Mouse (Mus musculus) kidney, embryonic 14.5 days (tissue): Measurements from ENCODE around the gene P2ry2. TPM values are rescaled to one million over a fixed set of nuclear protein-coding genes. Genes with fewer than 3 reads are reported as not detected.

Experiments
- ATAC-seq: fragments of 200-750 bp; cut with Nextera tagmentation; 2 replicates; pipeline ENCODE4 v1.8.0; 2017; ENCODE audit warnings: moderate number of reproducible peaks, mild to moderate bottlenecking, moderate TSS enrichment, moderate library complexity; ENCODE audit not compliant: low FRiP score, low TSS enrichment
- H3K27ac ChIP-seq: fragments of 300-500 bp; sonication (generic); 2 replicates; pipeline ENCODE4 v1.5.1; 2014; ENCODE audit warnings: low read depth, mild to moderate bottlenecking, low read length, moderate library complexity, mixed read lengths
- H3K27me3 ChIP-seq: fragments of 300-500 bp; sonication (generic); 2 replicates; pipeline ENCODE4 v1.6.1; 2014; ENCODE audit warnings: mild to moderate bottlenecking, low read length; ENCODE audit not compliant: control insufficient read depth, insufficient read depth
- H3K36me3 ChIP-seq: fragments of 300-500 bp; sonication (generic); 2 replicates; pipeline ENCODE4 v1.6.1; 2014; ENCODE audit warnings: low read length, mixed read lengths; ENCODE audit not compliant: control insufficient read depth, insufficient read depth
- H3K4me1 ChIP-seq: fragments of 300-500 bp; sonication (generic); 2 replicates; pipeline ENCODE4 v1.6.1; 2014; ENCODE audit warnings: low read length, mixed read lengths; ENCODE audit not compliant: control insufficient read depth, insufficient read depth
- H3K4me2 ChIP-seq: fragments of 300-500 bp; sonication (generic); replicated peaks from 2 replicates; pipeline ENCODE4 v1.6.1; 2014; ENCODE audit warnings: low read depth, mild to moderate bottlenecking, low read length
- H3K4me3 ChIP-seq: fragments of 300-500 bp; sonication (generic); 2 replicates; pipeline ENCODE4 v1.5.1; 2014; ENCODE audit warnings: mild to moderate bottlenecking, low read length
- H3K9ac ChIP-seq: fragments of 300-500 bp; sonication (generic); 2 replicates; pipeline ENCODE4 v1.6.1; 2014; ENCODE audit warnings: low read depth, mild to moderate bottlenecking, low read length, moderate library complexity
- H3K9me3 ChIP-seq: fragments of 300-500 bp; sonication (generic); 2 replicates; pipeline ENCODE4 v1.6.1; 2016; ENCODE audit warnings: low read length; ENCODE audit not compliant: control insufficient read depth
- WGBS: fragments of 180-500 bp; shearing (Covaris S2); extraction: QIAGEN DNeasy Blood & Tissue Kit; methylation state at CpG from one replicate; pipeline ENCODE4 v1.1.7; 2014; 5-methylcytosine and 5-hydroxymethylcytosine counted together
- polyA plus RNA-seq: library from polyadenylated mRNA; unstranded; fragments of >200 nt; fragmentation: Nextera tagmentation; extraction: Ambion mirVana; gene quantifications from 2 replicates; pipeline ENCODE4 v1.2.1, GENCODE M21; 2014

Gene P2ry2
- polyA plus RNA-seq, 1 experiment from 2014 or later = 0.72 TPM

- Histone ChIP-seq H3K9ac (no peak overlapping the region), H3K4me2 (no peak overlapping the region), H3K4me3 (no peak overlapping the region), H3K9me3 (no peaks in the 10 kb centered on the region), H3K27ac (peak overlapping the region; percentile 57; the same call in 1 of the 2 replicates), H3K4me1 (peaks cover 5% of the 10 kb centered on the region; the same call in 1 of the 2 replicates), H3K36me3 (no peaks in the 10 kb centered on the region), H3K27me3 (no peaks in the 10 kb centered on the region)
- peak; percentile 74 for ATAC-seq
- 29% methylated on average over 12 of the region's 12 CpGs for WGBS
Observed at GRCm38 (mm10) chr7:100950481-100951010, 62.1 kb downstream of the P2ry2 start.

GRCm38 (mm10) chr7:100950031-100950430 lies 62.6 kb downstream of the P2ry2 start:
- no peak for ATAC-seq

More at GRCm38 (mm10) chr7:100950031-100950430, 62.6 kb downstream of the P2ry2 start:
- H3K4me2 ChIP-seq = no peak overlapping the region
- whole genome bisulfite sequencing = 61% methylated on average over 5 of the region's 5 CpGs
- H3K4me1 ChIP-seq = peaks cover 5% of the 10 kb centered on the region; the same call in 1 of the 2 replicates
- no peaks in the 10 kb centered on the region for H3K36me3 ChIP-seq
- H3K9ac ChIP-seq = no peak overlapping the region
- no peaks in the 10 kb centered on the region for H3K27me3 ChIP-seq
- H3K4me3 ChIP-seq = no peak overlapping the region
- no peaks in the 10 kb centered on the region for H3K9me3 ChIP-seq
- peak overlapping the region; percentile 57; the same call in 1 of the 2 replicates for H3K27ac ChIP-seq

Other genes starting within 250 kb of the P2ry2 start
- gene Relt, start 149.4 kb downstream of the P2ry2 start, polyA plus RNA-seq = 2.8 and 3.1 TPM in 2 replicates
- gene Arhgef17, start 80.8 kb downstream of the P2ry2 start, polyA plus RNA-seq = 11.6 and 15.5 TPM in 2 replicates
- 3.6 and 4.4 TPM in 2 replicates for gene P2ry6, start 38.2 kb downstream of the P2ry2 start, polyA plus RNA-seq
- 20.5 and 35.5 TPM in 2 replicates for gene Fchsd2, start 80.0 kb upstream of the P2ry2 start, polyA plus RNA-seq